Mouse (Mus musculus): ENCODE results near the gene Kcne3. TPM values are rescaled to one million over a fixed set of nuclear protein-coding genes. Genes with fewer than 3 reads are reported as not detected.

Kcne3 gene
- total RNA-seq (2014; rRNA removed) (not detected in 2 replicates), polyA plus RNA-seq (2015; fragmentation: Nextera tagmentation; extraction: Ambion mirVana) (0.27 TPM in 1 of 2 replicates, not detected in the other)

DNA sequence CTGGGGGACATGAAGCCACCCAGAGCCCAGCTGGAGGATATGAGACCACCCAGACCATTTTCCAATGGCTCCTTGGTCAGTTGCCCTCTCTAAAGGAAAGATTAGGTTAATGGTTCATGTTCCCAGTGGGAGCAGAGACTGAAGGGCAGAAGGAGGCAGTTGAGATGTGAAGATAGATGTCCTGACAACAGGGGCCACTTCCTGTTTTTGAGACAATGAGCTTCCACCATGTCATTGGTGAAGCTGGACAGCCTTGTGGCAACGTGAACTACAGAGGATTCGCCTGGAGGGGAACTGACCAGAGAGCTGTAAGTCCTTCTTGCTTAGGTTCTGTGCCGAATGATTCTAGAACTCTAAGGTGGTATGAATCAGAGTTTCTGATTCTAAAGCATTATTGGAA is at the start of gene Kcne3:
TSS of gene Kcne3 (plus strand) at position 234 of the 400 bp plus-strand sequence.
- H3K9ac ChIP-seq (replicated peaks; ENCODE audit: low read length, poor library complexity, severe bottlenecking) = no peak within 1 kb of the TSS
- H3K36me3 ChIP-seq (ENCODE audit: insufficient read depth, low read length) = no peaks in the 10 kb centered on the region
- no peak within 1 kb of the TSS for H3K4me3 ChIP-seq (ENCODE audit: low read depth, low read length)
- no peak for DNase-seq (ENCODE audit: low spot score)
- no peaks in the 10 kb centered on the region for H3K4me1 ChIP-seq (ENCODE audit: insufficient read depth, low read length)
- H3K9me3 ChIP-seq (ENCODE audit: low read length) = no peaks in the 10 kb centered on the region
- H3K4me2 ChIP-seq (ENCODE audit: low read depth, low read length, poor library complexity, severe bottlenecking) = no peak within 1 kb of the TSS
- H3K27ac ChIP-seq (ENCODE audit: low read depth, low read length) = no peak within 1 kb of the TSS
- WGBS = 80% methylated on average over 3 of the region's 3 CpGs
- no peak for ATAC-seq (ENCODE audit: low FRiP score)
- TF ChIP-seq CTCF (IDR thresholded peaks at IDR 0.05) = no peak
- peaks cover 26% of the 10 kb centered on the region for H3K27me3 ChIP-seq (ENCODE audit: insufficient read depth, low read length)

DNA sequence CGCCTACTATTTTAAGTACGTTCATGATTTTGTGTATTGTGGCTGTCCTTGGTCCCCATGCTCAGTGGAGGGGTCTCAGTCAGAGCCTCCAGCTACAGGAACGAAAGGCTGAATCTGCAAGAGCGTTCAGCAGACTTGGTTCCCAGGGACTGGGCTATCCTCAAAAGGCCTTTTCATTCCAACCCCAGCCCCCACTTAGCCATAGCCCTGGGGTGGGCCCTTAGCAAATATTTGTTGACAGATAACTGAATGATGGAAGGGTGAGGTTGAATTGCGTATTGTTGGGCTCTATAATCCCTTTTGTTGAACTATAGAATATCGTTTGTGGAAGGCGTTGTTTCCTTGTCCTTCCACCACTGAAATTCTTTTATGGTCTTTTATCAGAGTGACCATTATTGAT is 49.8 kb upstream of the Kcne3 start:
- H3K4me3 ChIP-seq (ENCODE audit: low read depth, low read length) = no peak overlapping the region
- no peaks in the 10 kb centered on the region for H3K27me3 ChIP-seq (ENCODE audit: insufficient read depth, low read length)
- 72% methylated on average over 7 of the region's 7 CpGs for WGBS
- no peak overlapping the region for H3K9ac ChIP-seq (replicated peaks; ENCODE audit: low read length, poor library complexity, severe bottlenecking)
- DNase-seq (ENCODE audit: low spot score) (no peak), ATAC-seq (ENCODE audit: low FRiP score) (no peak)
- TF ChIP-seq CTCF (IDR thresholded peaks at IDR 0.05) = no peak
- H3K4me1 ChIP-seq (ENCODE audit: insufficient read depth, low read length) = no peaks in the 10 kb centered on the region
- no peak overlapping the region for H3K27ac ChIP-seq (ENCODE audit: low read depth, low read length)
- H3K36me3 ChIP-seq (ENCODE audit: insufficient read depth, low read length) = no peaks in the 10 kb centered on the region
- H3K9me3 ChIP-seq (ENCODE audit: low read length) = no peaks in the 10 kb centered on the region
- H3K4me2 ChIP-seq (ENCODE audit: low read depth, low read length, poor library complexity, severe bottlenecking) = no peak overlapping the region

DNA sequence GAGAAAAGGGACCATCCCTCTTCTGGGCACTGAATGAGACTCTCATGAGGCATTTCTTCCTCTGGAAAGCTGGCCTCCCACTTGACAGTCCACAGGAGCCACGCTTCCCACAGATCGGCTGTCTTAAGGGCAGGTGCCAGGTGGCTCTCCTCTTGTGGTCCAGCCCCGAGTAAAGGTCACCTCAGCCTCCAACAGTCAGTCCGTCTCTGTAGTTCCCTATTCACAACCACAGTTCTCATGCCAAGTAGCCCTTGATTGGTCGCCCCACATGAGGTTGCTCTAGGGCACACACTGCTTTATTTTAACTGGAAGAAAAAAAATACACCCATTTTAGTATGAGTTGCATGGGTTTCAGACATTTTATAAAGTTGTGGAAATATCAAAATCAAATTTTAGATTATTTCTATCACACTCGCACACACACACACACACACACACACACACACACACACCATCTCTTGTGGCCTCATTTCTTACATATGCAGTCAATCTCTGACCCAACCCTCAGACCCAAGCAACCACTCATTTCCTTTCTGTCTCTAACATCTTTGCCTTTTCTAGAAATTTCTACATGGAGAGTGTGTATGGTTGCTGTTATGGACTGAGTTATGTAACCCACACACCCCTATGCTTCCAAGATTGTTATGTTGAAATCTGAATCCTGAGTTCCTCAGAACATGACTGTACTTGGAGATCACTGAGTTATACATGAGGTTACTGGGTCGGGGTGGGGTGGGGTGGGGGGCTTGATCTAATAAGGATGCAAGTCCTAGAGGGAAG is 47.9 kb upstream of the Kcne3 start:
- DNase-seq (ENCODE audit: low spot score) = no peak
- no peak overlapping the region for H3K27ac ChIP-seq (ENCODE audit: low read depth, low read length)
- no peak for TF ChIP-seq CTCF (IDR thresholded peaks at IDR 0.05)
- no peaks in the 10 kb centered on the region for H3K9me3 ChIP-seq (ENCODE audit: low read length)
- ATAC-seq (ENCODE audit: low FRiP score) = no peak
- H3K4me2 ChIP-seq (ENCODE audit: low read depth, low read length, poor library complexity, severe bottlenecking) = no peak overlapping the region
- no peaks in the 10 kb centered on the region for H3K4me1 ChIP-seq (ENCODE audit: insufficient read depth, low read length)
- 89% methylated on average over 7 of the region's 7 CpGs for WGBS
- H3K27me3 ChIP-seq (ENCODE audit: insufficient read depth, low read length) = no peaks in the 10 kb centered on the region
- H3K9ac ChIP-seq (replicated peaks; ENCODE audit: low read length, poor library complexity, severe bottlenecking) = no peak overlapping the region
- H3K4me3 ChIP-seq (ENCODE audit: low read depth, low read length) = no peak overlapping the region
- H3K36me3 ChIP-seq (ENCODE audit: insufficient read depth, low read length) = no peaks in the 10 kb centered on the region

DNA sequence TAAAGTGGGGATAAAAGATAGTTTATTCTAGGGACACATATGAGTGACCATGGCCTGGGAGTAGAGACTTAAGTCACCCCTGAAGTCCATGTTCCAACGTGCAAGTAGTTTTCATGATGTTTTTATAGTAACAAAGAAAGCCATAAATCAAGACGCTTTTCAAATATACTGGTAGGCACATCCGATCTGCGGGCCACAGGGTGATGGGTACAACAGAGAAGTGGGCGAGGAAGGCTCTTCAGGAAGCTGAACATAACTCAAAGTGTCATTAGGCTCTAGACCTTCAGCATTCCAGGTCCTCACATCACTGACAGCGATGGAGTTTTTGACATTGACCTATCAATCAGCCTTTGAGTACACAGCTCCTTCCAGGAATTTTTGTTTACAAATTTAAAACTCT is 45.7 kb upstream of the Kcne3 start:
- no peaks in the 10 kb centered on the region for H3K36me3 ChIP-seq (ENCODE audit: insufficient read depth, low read length)
- DNase-seq (ENCODE audit: low spot score) = no peak
- no peak for ATAC-seq (ENCODE audit: low FRiP score)
- no peak overlapping the region for H3K4me2 ChIP-seq (ENCODE audit: low read depth, low read length, poor library complexity, severe bottlenecking)
- no peak overlapping the region for H3K27ac ChIP-seq (ENCODE audit: low read depth, low read length)
- no peak for TF ChIP-seq CTCF (IDR thresholded peaks at IDR 0.05)
- no peak overlapping the region for H3K9ac ChIP-seq (replicated peaks; ENCODE audit: low read length, poor library complexity, severe bottlenecking)
- H3K27me3 ChIP-seq (ENCODE audit: insufficient read depth, low read length) = no peaks in the 10 kb centered on the region
- WGBS = 80% methylated on average over 6 of the region's 6 CpGs
- H3K4me1 ChIP-seq (ENCODE audit: insufficient read depth, low read length) = no peaks in the 10 kb centered on the region
- H3K9me3 ChIP-seq (ENCODE audit: low read length) = no peaks in the 10 kb centered on the region
- H3K4me3 ChIP-seq (ENCODE audit: low read depth, low read length) = no peak overlapping the region

DNA sequence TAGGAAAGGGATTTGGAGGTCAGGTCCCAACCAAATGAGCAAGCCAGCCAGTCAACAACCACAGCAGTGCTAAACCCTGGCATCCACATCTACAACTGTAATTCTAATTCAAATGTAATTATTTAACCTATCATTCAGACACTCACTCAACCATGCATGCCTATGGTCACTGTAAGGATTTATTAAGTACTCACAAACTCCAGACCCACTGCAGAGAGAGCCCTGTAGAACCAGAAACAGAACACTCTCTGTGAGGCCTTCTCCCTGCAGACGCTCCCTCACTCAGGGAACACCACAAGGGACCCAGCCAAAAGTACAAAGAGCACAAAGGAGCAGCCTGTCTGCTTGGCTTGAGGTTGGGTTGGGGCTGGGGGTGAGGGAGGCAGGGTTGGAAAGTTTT is 43.9 kb upstream of the Kcne3 start:
- 57% methylated on average over 1 of the region's 1 CpGs for WGBS
- H3K4me1 ChIP-seq (ENCODE audit: insufficient read depth, low read length) = no peaks in the 10 kb centered on the region
- H3K27ac ChIP-seq (ENCODE audit: low read depth, low read length) = no peak overlapping the region
- no peaks in the 10 kb centered on the region for H3K9me3 ChIP-seq (ENCODE audit: low read length)
- H3K36me3 ChIP-seq (ENCODE audit: insufficient read depth, low read length) = no peaks in the 10 kb centered on the region
- TF ChIP-seq CTCF (IDR thresholded peaks at IDR 0.05) = no peak
- H3K4me3 ChIP-seq (ENCODE audit: low read depth, low read length) = no peak overlapping the region
- ATAC-seq (ENCODE audit: low FRiP score) (no peak), DNase-seq (ENCODE audit: low spot score) (no peak)
- no peak overlapping the region for H3K9ac ChIP-seq (replicated peaks; ENCODE audit: low read length, poor library complexity, severe bottlenecking)
- no peak overlapping the region for H3K4me2 ChIP-seq (ENCODE audit: low read depth, low read length, poor library complexity, severe bottlenecking)
- H3K27me3 ChIP-seq (ENCODE audit: insufficient read depth, low read length) = no peaks in the 10 kb centered on the region

DNA sequence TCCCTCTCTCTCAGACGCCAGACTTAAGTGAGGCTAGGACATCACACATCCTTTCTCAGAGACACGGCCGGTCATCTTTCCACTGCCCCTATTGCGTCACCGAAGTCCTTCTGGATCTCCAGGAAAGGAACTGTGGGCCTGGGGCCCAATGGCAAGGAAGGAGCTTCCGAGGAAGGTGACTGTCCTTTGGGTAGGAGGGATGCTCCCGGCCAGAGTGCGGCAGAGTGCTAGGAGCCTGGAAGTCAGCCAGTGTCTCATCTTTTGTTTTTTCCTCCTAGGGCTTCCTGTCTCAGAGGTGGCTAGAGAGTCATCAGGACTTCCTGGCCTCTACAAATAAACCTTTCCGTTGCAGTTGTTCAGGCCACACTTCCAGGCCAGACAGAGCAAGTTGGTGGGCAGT is 39.3 kb upstream of the Kcne3 start:
- H3K36me3 ChIP-seq (ENCODE audit: insufficient read depth, low read length) = no peaks in the 10 kb centered on the region
- no peak for TF ChIP-seq CTCF (IDR thresholded peaks at IDR 0.05)
- no peaks in the 10 kb centered on the region for H3K4me1 ChIP-seq (ENCODE audit: insufficient read depth, low read length)
- WGBS = 88% methylated on average over 9 of the region's 9 CpGs
- H3K4me3 ChIP-seq (ENCODE audit: low read depth, low read length) = no peak overlapping the region
- H3K9me3 ChIP-seq (ENCODE audit: low read length) = no peaks in the 10 kb centered on the region
- H3K9ac ChIP-seq (replicated peaks; ENCODE audit: low read length, poor library complexity, severe bottlenecking) = no peak overlapping the region
- no peaks in the 10 kb centered on the region for H3K27me3 ChIP-seq (ENCODE audit: insufficient read depth, low read length)
- no peak for DNase-seq (ENCODE audit: low spot score)
- H3K4me2 ChIP-seq (ENCODE audit: low read depth, low read length, poor library complexity, severe bottlenecking) = no peak overlapping the region
- ATAC-seq (ENCODE audit: low FRiP score) = no peak
- no peak overlapping the region for H3K27ac ChIP-seq (ENCODE audit: low read depth, low read length)
